Mouse (Mus musculus): Measurements from ENCODE around the gene Polg2. TPM values are rescaled to one million over a fixed set of nuclear protein-coding genes. Genes with fewer than 3 reads are reported as not detected.

The Polg2 gene
- polyA plus RNA-seq (2021; fragmentation: Nextera tagmentation) = 3.9 and 4.2 TPM in 2 replicates
- long read RNA-seq, experiment 1, partial matches to known transcripts = 0 of 8 reads
- long read RNA-seq, experiment 1, other reads (novel, unspliced or antisense) = 4 of 8 reads
- long read RNA-seq, experiment 2, transcript Polg2-201 (8 exons, 1,506 nt) = major isoform, 9 of 16 reads
- long read RNA-seq, experiment 2, partial matches to known transcripts = 0 of 16 reads
- long read RNA-seq, experiment 2, other reads (novel, unspliced or antisense) = 7 of 16 reads

GRCm38 (mm10) chr11:106779388-106780088 is at the start of gene Polg2:
Polg2 (minus strand) TSS chr11:106779537.

GRCm38 (mm10) chr11:106788775-106789459 is 9.6 kb upstream of the Polg2 start, which contains the start of the genes Ddx5 and Cep95:
Ddx5 (minus strand) TSS chr11:106789185.
Cep95 (plus strand) TSS chr11:106789252.

GRCm38 (mm10) chr11:106751039-106752018 is 28.0 kb downstream of the Polg2 start, which contains the start of gene Milr1:
Milr1 (plus strand) TSS chr11:106751226.

GRCm38 (mm10) chr11:106750121-106750751 is 29.1 kb downstream of the Polg2 start, which contains the start of gene Pecam1:
Pecam1 (minus strand) TSS chr11:106750628.

Small RNA genes lying within 50 kb of the gene (microRNA-seq; reads per million reads assigned to microRNA genes)
- gene Gm25994 (not detected), gene Mir3064 (26.4 reads per million, percentile 44 among the genes with 10 or more reads in this experiment)

Other genes with a start within 250 kb of the Polg2 start
- 24.0 and 36.6 TPM in 2 replicates for gene Tex2, start 166.1 kb downstream of the Polg2 start, polyA plus RNA-seq (2021; fragmentation: Nextera tagmentation)
- 8.9 and 9.1 TPM in 2 replicates for gene Pecam1, start 28.9 kb downstream of the Polg2 start, polyA plus RNA-seq (2021; fragmentation: Nextera tagmentation)
- 0.30 and 0.56 TPM in 2 replicates for gene Milr1, start 28.3 kb downstream of the Polg2 start, polyA plus RNA-seq (2021; fragmentation: Nextera tagmentation)
- 195 and 197 TPM in 2 replicates for gene Ddx5, start 9.6 kb upstream of the Polg2 start, polyA plus RNA-seq (2021; fragmentation: Nextera tagmentation)
- gene Cep95, start 9.7 kb upstream of the Polg2 start, polyA plus RNA-seq (2021; fragmentation: Nextera tagmentation) = 1.1 and 2.7 TPM in 2 replicates
- gene Smurf2, start 141.2 kb upstream of the Polg2 start, polyA plus RNA-seq (2021; fragmentation: Nextera tagmentation) = 2.4 and 2.8 TPM in 2 replicates
- gene Kpna2, start 220.0 kb upstream of the Polg2 start, polyA plus RNA-seq (2021; fragmentation: Nextera tagmentation) = 28.6 and 29.6 TPM in 2 replicates
- gene 1810010H24Rik, start 246.1 kb upstream of the Polg2 start, polyA plus RNA-seq (2021; fragmentation: Nextera tagmentation) = 3.6 and 4.1 TPM in 2 replicates

Measured in layer of hippocampus, adult 6 months (tissue).